Mouse (Mus musculus): ENCODE data around the gene Maco1. TPM values are rescaled to one million over a fixed set of nuclear protein-coding genes. Genes with fewer than 3 reads are reported as not detected.

The Maco1 gene
- polyA plus RNA-seq, 1 experiment from 2014 or later = 47.2 TPM

DNA sequence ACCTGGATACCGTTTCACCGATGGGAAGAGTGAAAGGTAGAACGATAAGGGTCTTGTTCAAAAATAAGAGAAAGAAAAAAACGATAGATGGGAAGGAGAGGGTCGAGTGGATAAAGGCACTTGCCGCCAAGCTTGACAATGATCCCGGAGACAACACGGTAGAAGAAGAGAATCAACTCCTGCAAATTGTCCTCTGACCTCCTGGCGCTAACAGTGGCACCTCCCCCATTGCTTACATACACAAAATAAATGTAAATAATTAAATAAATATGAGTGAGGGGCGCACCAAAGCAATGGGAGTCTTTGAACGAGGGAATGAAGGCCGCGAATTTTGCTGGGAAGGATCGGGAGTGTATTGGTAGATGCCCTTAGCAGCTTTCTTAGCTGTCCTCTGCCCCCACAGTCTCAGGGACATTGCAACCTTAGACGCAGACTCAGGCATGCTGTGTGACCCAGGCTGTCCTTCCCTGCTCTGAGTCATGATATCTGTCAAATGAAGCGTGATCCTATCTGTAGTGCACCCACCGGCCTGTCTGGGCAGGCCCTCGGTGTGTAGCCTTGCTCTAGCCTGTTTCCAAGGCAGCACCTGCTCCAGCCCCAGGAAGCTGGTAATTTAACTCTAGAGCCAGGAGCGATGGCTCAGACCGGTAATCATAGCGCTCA is 84.8 kb downstream of the Maco1 start:
- Histone ChIP-seq H3K27ac (ENCODE audit: low read depth, low read length) (no peak overlapping the region), H3K9me3 (ENCODE audit: control insufficient read depth, low read length) (no peaks in the 10 kb centered on the region), H3K4me3 (ENCODE audit: low read depth, low read length) (peak overlapping the region; percentile 66), H3K4me1 (ENCODE audit: control insufficient read depth, insufficient read depth, low read length) (peaks cover 9% of the 10 kb centered on the region), H3K27me3 (ENCODE audit: control insufficient read depth, insufficient read depth, low read length) (peaks cover 18% of the 10 kb centered on the region), H3K9ac (ENCODE audit: low read length) (no peak overlapping the region), H3K4me2 (ENCODE audit: low read depth) (peak overlapping the region; percentile 98), H3K36me3 (ENCODE audit: control insufficient read depth, insufficient read depth, low read length) (no peaks in the 10 kb centered on the region)
- no peak for ATAC-seq (ENCODE audit: insufficient read depth, low FRiP score, low TSS enrichment)
- 9% methylated on average over 21 of the region's 21 CpGs for whole genome bisulfite sequencing
- DNase-seq (ENCODE audit: low spot score) = no peak

DNA sequence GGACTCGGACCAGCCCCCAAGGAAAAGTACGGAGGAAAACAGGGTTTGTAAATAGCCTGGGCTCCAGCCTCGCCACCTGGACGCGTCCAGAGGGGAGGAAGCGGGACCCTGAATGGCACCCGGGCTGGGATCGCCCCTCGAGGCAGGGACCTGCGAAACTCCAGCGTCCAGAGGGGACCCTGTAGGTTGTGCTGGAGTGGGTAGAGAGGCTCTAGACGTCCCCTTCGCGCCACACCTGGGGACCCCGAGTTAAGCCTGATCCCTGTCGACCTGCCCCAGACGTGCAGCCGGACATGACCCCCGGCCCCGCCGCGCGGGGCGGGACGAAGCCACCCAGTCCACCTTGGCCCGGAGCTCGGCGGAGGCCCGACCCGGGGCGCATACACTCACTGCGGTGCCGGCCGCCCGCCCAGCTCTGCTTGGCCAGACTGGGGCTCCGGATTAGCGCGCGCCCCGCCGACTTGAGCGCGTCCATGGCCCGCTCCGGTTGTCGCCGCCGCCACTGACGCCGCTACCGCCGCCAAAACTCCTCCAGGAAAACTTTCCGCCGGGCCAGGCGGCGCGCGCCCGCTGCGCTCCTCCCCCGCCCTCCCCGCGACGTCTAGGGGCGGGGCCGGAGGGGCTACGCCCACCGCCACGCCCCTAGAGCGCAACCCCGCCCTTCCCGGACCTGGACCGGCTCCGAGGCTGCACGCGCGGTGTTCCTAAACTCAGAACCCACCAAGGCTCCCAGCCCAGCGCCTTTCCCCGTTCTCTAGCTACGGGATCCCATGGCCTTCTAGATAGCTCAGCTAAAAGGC is 85.5 kb downstream of the Maco1 start, which contains the start of gene Ldlrap1:
TSS of gene Ldlrap1 (minus strand) at position 599 of the 800 bp plus-strand sequence.
- Histone ChIP-seq H3K9me3 (ENCODE audit: control insufficient read depth, low read length) (no peaks in the 10 kb centered on the region), H3K27me3 (ENCODE audit: control insufficient read depth, insufficient read depth, low read length) (peaks cover 18% of the 10 kb centered on the region), H3K9ac (ENCODE audit: low read length) (peak within 1 kb of the TSS; percentile 61), H3K4me2 (ENCODE audit: low read depth) (peak within 1 kb of the TSS; percentile 98), H3K36me3 (ENCODE audit: control insufficient read depth, insufficient read depth, low read length) (no peaks in the 10 kb centered on the region), H3K27ac (ENCODE audit: low read depth, low read length) (no peak within 1 kb of the TSS), H3K4me3 (ENCODE audit: low read depth, low read length) (peak within 1 kb of the TSS; percentile 66), H3K4me1 (ENCODE audit: control insufficient read depth, insufficient read depth, low read length) (peaks cover 9% of the 10 kb centered on the region)
- peak; percentile 84 for DNase-seq (ENCODE audit: low spot score)
- no peak; the same call in none of the 2 replicates for ATAC-seq (ENCODE audit: insufficient read depth, low FRiP score, low TSS enrichment)
- WGBS = 0% methylated on average over 79 of the region's 80 CpGs

DNA sequence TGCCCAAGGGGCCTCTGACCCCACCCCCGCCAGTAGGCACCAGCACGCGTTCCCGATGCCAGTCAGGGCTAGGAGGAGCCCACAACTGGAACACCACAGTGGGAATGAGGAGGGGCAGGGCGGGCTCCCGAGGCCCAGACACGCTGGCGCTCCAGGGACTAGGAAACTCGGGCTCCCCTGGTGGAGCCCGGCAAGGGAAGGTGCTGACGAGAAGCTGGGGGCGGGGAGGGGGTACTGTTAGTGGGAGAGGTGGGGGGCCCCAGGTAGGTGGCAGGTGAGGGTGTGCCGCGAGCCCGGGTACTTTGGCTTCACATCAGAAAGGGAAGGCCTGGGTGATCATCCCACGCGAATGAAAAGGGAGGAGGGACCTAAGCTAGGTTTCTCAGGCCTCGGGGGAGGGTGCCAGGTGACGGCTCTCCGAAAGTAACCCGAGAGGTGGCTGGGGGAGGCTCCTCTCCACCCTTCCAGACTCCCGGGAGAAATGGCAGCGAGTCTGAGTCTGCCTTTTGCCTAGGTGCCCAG is 86.2 kb downstream of the Maco1 start:
- DNase-seq (ENCODE audit: low spot score) = no peak
- Histone ChIP-seq H3K27me3 (ENCODE audit: control insufficient read depth, insufficient read depth, low read length) (peaks cover 18% of the 10 kb centered on the region), H3K27ac (ENCODE audit: low read depth, low read length) (no peak overlapping the region)

DNA sequence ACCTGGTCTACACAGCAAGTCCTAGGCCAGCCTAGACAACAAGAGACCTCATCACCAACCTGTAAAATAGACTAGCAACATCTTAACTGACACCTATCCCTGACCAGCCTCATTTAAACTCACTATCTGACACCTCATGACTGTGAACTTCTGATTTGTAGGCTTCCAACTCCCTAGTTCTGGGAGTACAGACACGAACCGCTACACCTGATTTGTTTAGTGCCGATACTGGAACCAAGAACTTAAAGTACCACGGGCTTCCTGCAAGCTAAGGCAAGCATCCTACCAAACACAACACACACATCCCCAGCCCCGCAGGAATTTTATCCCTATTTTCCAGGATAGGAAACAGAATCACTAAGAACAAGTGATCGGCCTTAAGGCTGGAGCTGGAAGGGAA is 86.9 kb downstream of the Maco1 start:
- Histone ChIP-seq H3K9ac (ENCODE audit: low read length) (no peak overlapping the region), H3K27ac (ENCODE audit: low read depth, low read length) (no peak overlapping the region), H3K36me3 (ENCODE audit: control insufficient read depth, insufficient read depth, low read length) (no peaks in the 10 kb centered on the region), H3K27me3 (ENCODE audit: control insufficient read depth, insufficient read depth, low read length) (peaks cover 18% of the 10 kb centered on the region), H3K9me3 (ENCODE audit: control insufficient read depth, low read length) (no peaks in the 10 kb centered on the region), H3K4me1 (ENCODE audit: control insufficient read depth, insufficient read depth, low read length) (peaks cover 9% of the 10 kb centered on the region), H3K4me3 (ENCODE audit: low read depth, low read length) (no peak overlapping the region), H3K4me2 (ENCODE audit: low read depth) (peak overlapping the region; percentile 98; the same call in 1 of the 2 replicates)
- ATAC-seq (ENCODE audit: insufficient read depth, low FRiP score, low TSS enrichment) (no peak), DNase-seq (ENCODE audit: low spot score) (no peak)
- WGBS = 80% methylated on average over 6 of the region's 6 CpGs

More for the DNA sequence above, 86.2 kb downstream of the Maco1 start:
- peak overlapping the region; percentile 61 for H3K9ac ChIP-seq (ENCODE audit: low read length)
- H3K4me1 ChIP-seq (ENCODE audit: control insufficient read depth, insufficient read depth, low read length) = peaks cover 9% of the 10 kb centered on the region
- peak overlapping the region; percentile 98 for H3K4me2 ChIP-seq (ENCODE audit: low read depth)
- WGBS = 2% methylated on average over 23 of the region's 23 CpGs
- peak overlapping the region; percentile 66 for H3K4me3 ChIP-seq (ENCODE audit: low read depth, low read length)
- no peaks in the 10 kb centered on the region for H3K36me3 ChIP-seq (ENCODE audit: control insufficient read depth, insufficient read depth, low read length)
- ATAC-seq (ENCODE audit: insufficient read depth, low FRiP score, low TSS enrichment) = no peak
- H3K9me3 ChIP-seq (ENCODE audit: control insufficient read depth, low read length) = no peaks in the 10 kb centered on the region

DNA sequence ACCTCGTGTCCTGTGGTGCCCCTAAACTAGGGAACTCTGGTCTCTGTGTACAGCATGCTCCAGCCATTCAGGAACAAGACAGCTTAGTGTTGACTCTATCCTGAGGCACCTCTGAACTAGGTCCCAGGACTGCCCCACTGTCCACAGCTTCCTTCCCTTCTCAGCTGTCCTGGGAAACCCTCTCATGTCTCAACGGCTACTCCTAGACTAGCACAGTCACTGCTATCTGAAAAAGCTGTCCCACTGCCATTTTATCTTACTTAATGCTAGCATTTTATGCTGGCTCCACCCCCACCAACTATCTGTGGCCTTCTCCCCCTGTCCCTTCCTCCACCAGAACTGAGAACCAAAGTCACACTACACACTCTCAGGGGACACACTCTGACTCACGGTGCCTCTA is 88.8 kb downstream of the Maco1 start:
- Histone ChIP-seq H3K27me3 (ENCODE audit: control insufficient read depth, insufficient read depth, low read length) (peaks cover 18% of the 10 kb centered on the region), H3K4me3 (ENCODE audit: low read depth, low read length) (no peak overlapping the region), H3K9ac (ENCODE audit: low read length) (no peak overlapping the region)

DNA sequence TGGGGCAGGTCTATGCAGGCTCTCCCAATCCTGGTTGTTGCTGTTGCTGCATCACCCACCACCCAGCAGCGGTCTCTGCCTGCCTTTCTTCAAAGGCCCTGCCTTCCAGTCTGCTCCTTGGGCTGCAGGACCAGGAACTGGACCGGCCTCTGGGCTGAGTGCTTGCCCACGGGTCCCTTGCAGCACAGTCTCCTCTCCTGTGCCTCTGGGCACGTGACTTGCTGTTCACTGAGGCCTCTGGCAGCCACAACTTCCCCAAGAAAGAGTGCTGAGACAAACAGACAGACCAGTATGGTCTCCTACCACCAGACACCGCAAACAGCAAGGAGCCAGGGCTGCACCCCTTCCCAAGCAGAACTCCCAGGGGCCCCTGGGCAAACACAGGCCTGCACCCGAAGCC is 90.8 kb downstream of the Maco1 start:
- WGBS = 86% methylated on average over 6 of the region's 6 CpGs
- Histone ChIP-seq H3K9me3 (ENCODE audit: control insufficient read depth, low read length) (no peaks in the 10 kb centered on the region), H3K4me3 (ENCODE audit: low read depth, low read length) (no peak overlapping the region)

More for the DNA sequence above, 88.8 kb downstream of the Maco1 start:
- Histone ChIP-seq H3K4me1 (ENCODE audit: control insufficient read depth, insufficient read depth, low read length) (peaks cover 9% of the 10 kb centered on the region), H3K4me2 (ENCODE audit: low read depth) (no peak overlapping the region), H3K36me3 (ENCODE audit: control insufficient read depth, insufficient read depth, low read length) (no peaks in the 10 kb centered on the region), H3K9me3 (ENCODE audit: control insufficient read depth, low read length) (no peaks in the 10 kb centered on the region), H3K27ac (ENCODE audit: low read depth, low read length) (no peak overlapping the region)
- 69% methylated on average over 3 of the region's 3 CpGs for WGBS
- DNase-seq (ENCODE audit: low spot score) (no peak), ATAC-seq (ENCODE audit: insufficient read depth, low FRiP score, low TSS enrichment) (no peak)

DNA sequence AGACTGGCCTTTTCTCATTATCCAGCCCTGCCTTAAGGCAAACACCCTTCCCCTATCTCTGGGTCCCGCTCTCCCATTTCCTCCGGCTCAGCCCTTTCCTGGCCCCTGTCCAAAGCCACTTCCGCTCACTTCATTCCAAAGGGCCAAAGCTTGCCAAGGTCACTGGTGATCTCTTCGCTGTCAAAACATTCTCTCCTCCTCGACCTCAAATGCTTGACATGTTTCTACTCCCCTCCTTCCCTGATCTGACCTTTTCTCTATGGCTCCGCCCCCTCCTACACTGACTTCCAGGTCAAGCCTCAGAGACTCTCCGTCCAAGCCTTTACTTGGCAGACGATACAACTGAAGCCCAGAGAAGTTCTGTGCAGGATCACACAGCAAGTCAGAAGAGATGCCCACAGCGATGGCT is 92.3 kb downstream of the Maco1 start:
- DNase-seq (ENCODE audit: low spot score) (no peak), ATAC-seq (ENCODE audit: insufficient read depth, low FRiP score, low TSS enrichment) (no peak)
- H3K27ac ChIP-seq (ENCODE audit: low read depth, low read length) = no peak overlapping the region
- H3K27me3 ChIP-seq (ENCODE audit: control insufficient read depth, insufficient read depth, low read length) = peaks cover 2% of the 10 kb centered on the region; the same call in 1 of the 2 replicates
- no peaks in the 10 kb centered on the region for H3K9me3 ChIP-seq (ENCODE audit: control insufficient read depth, low read length)
- WGBS = 76% methylated on average over 9 of the region's 9 CpGs
- H3K9ac ChIP-seq (ENCODE audit: low read length) = no peak overlapping the region
- no peaks in the 10 kb centered on the region for H3K4me1 ChIP-seq (ENCODE audit: control insufficient read depth, insufficient read depth, low read length)
- H3K36me3 ChIP-seq (ENCODE audit: control insufficient read depth, insufficient read depth, low read length) = no peaks in the 10 kb centered on the region
- no peak overlapping the region for H3K4me3 ChIP-seq (ENCODE audit: low read depth, low read length)
- no peak overlapping the region for H3K4me2 ChIP-seq (ENCODE audit: low read depth)

More for the DNA sequence above, 90.8 kb downstream of the Maco1 start:
- no peaks in the 10 kb centered on the region for H3K36me3 ChIP-seq (ENCODE audit: control insufficient read depth, insufficient read depth, low read length)
- H3K4me2 ChIP-seq (ENCODE audit: low read depth) = no peak overlapping the region
- ATAC-seq (ENCODE audit: insufficient read depth, low FRiP score, low TSS enrichment) = no peak
- peaks cover 7% of the 10 kb centered on the region for H3K4me1 ChIP-seq (ENCODE audit: control insufficient read depth, insufficient read depth, low read length)
- peaks cover 14% of the 10 kb centered on the region for H3K27me3 ChIP-seq (ENCODE audit: control insufficient read depth, insufficient read depth, low read length)
- H3K9ac ChIP-seq (ENCODE audit: low read length) = no peak overlapping the region
- DNase-seq (ENCODE audit: low spot score) = no peak
- no peak overlapping the region for H3K27ac ChIP-seq (ENCODE audit: low read depth, low read length)

DNA sequence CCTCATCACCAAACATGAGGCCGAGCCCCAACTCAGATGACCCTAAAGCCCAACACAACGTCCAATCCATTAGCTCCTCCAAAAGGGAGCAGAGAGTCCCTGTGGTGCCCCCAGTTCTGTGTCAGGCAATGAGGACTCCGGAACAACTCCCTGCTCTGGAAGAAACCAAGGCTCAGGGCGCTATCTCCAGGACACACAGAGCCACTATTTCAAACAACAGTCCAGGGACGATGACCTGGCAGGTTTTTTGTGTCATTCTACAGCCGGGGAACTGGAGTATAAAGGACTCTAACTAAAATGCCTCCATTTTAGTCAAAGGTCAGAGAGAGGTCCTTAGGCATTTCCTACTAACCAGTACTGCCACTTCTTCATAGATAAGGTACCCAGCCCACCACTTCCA is 92.9 kb downstream of the Maco1 start:
- Histone ChIP-seq H3K36me3 (ENCODE audit: control insufficient read depth, insufficient read depth, low read length) (no peaks in the 10 kb centered on the region), H3K4me2 (ENCODE audit: low read depth) (no peak overlapping the region), H3K27ac (ENCODE audit: low read depth, low read length) (no peak overlapping the region), H3K9ac (ENCODE audit: low read length) (no peak overlapping the region), H3K27me3 (ENCODE audit: control insufficient read depth, insufficient read depth, low read length) (no peaks in the 10 kb centered on the region), H3K4me1 (ENCODE audit: control insufficient read depth, insufficient read depth, low read length) (no peaks in the 10 kb centered on the region), H3K9me3 (ENCODE audit: control insufficient read depth, low read length) (no peaks in the 10 kb centered on the region), H3K4me3 (ENCODE audit: low read depth, low read length) (no peak overlapping the region)
- DNase-seq (ENCODE audit: low spot score) (no peak), ATAC-seq (ENCODE audit: insufficient read depth, low FRiP score, low TSS enrichment) (no peak)
- WGBS = 78% methylated on average over 6 of the region's 6 CpGs
